Mouse (Mus musculus) retina, embryonic 14.5 days (tissue): ENCODE results near the gene Sprr2j-ps.

Source experiments
- DNase-seq: peaks from one replicate; pipeline ENCODE4 v3.0.0-alpha.2; 2015; ENCODE audit warnings: low spot score

The Sprr2j-ps gene

DNA sequence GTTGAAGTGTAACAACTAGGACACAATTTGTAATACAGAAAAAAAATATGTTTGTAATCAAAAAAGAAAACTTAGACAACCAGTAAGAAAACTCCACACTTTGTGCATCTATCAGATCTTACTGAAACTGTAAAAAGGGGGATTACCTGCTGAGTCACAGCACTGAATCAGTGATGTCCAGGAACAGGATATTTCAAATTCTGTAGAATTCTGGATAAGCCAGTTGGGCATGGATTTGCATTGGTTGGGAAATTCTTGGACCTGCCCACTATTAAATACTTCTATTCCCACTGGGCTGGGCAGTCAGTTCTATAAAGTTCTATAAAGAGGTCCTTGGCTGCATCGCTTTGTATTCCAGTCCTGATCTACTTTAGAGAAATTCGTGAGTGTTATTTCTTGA, at the start of gene Sprr2j-ps:
Gene Sprr2j-ps (plus strand): TSS at position 301 of the 400 bp plus-strand sequence.
- no peak for DNase-seq

DNA sequence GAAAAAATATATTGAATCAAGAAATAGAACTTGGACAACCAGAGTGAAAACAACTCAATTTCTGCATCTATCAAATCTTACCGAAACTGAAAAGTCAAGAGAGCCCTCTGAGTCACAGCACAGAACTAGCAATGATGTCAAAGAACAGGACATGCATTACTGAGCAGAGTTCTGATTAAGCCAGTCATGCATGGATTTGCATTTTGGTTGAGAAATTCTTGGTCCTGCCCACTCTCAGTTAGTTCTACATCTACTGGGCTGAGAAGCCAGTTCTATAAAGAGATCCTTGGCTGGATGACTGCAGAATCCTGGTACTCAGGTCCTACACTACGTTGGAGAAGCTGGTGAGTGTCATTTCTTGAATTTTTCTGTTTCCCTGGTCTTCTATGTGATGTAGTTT, 44.3 kb upstream of the Sprr2j-ps start:
- DNase-seq, result no peak

DNA sequence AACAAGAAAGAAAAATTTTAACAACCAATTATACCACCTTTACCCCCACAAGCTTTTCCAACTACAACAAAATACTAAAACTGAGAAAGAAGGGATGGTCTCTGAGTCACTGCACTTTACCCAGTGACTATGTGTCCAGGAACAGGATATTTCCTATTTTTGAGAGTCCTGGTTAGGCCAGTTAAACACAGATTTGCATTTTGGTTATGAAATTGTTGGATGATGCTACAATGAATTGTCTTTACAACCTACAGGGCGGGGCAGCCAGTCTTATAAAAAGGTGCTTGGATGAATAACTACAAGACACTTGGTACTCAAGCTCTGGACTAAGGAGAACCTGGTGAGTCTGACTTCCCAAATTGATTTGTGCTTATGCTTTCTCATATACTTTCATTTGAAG, 32.5 kb upstream of the Sprr2j-ps start, which contains the start of gene Sprr2h:
Gene Sprr2h (plus strand): TSS at position 301 of the 400 bp plus-strand sequence.
- DNase-seq, result no peak

DNA sequence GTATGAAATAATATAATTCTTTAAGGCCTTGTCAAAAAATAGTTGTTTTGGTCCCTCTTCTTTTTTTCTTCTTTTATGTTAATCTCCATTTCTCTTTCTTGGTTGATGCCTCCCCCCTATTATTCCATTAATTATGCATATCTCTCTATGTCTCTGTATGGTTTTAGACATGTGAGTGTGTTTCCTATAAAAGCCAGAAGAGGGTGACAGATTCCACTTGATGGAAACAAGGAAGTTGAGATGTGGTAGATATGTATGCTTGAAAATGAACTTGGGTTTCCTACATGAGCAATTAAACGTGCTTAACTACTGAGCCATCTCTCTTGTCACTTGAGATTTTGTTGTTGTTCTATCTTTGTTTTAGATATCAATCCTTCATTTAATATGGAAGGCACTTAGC, 23.6 kb upstream of the Sprr2j-ps start:
- DNase-seq, result peak; percentile 2

- DNase-seq, result no peak
These were observed 10.2 kb upstream of the Sprr2j-ps start, which contains the start of gene Sprr2i for GRCm38 (mm10) chr3:92407691-92408090. TSS of gene Sprr2i (plus strand) at chr3:92407991.

GRCm38 (mm10) chr3:92429323-92429722, 11.4 kb downstream of the Sprr2j-ps start, which contains the start of gene Gm9774:
TSS of gene Gm9774 (minus strand) at chr3:92429423.
- DNase-seq, result no peak

- no peak for DNase-seq
These were observed 14.4 kb downstream of the Sprr2j-ps start, which contains the start of gene Sprr2k for GRCm38 (mm10) chr3:92432282-92432681. TSS of gene Sprr2k (plus strand) at chr3:92432582.

DNA sequence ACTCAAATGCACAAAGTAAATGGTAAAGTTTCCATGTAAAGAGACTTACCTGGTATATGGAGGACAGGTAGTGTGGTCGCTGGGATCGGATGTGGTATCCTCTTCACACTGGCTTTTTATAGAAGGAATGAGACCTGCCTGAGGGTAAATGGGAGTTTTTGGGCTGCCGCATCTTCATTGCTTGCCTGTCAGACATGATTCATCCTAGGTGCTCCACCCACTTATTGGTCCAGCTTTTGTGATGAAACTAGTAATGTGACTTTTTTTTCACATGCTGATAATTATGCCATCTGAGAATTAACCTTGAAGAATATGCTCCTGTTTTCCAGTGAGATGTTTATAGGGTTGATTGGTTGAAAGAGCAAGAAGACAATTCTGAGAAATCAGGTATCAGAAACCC, 20.8 kb downstream of the Sprr2j-ps start, which contains the start of gene Sprr1b:
Gene Sprr1b (minus strand): TSS at position 101 of the 400 bp plus-strand sequence.
- no peak for DNase-seq

DNA sequence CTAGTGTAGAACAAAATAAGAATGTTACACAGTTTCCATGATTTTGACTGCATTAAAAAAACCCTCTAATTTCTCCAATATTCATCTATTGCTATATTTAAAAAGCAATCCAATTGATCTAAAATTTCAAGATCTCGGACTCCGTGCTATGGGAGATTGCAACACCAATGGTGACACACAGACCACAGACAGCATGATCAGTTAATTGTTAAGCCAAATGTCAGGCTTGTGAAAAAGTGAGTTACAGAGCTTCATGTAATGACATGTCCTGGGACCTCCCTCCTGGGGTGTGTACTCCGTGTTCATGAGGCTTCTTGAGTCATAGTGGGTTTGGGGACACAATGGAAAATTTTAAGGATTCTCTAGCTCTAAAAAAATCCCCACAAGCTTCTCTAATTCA, 22.3 kb downstream of the Sprr2j-ps start:
- no peak for DNase-seq

DNA sequence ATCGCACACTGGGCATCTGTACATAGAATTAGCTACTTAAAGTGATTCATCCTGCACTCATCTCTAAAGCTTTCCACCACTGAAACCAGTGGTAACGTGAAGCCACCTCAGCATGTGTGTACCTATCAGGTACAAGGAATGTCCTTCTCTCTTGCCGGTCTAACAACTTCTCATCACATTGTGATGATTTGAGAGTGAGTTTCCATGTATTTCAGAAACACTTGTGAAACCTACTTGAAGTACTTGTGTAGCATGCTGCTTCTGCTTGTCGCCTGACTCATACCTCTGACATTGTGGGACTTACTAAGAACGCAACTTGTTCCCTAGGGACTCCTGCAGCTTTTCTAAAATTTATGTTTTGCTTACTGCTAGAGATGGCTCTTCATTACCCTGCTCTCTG, 37.3 kb downstream of the Sprr2j-ps start:
- no peak for DNase-seq

DNA sequence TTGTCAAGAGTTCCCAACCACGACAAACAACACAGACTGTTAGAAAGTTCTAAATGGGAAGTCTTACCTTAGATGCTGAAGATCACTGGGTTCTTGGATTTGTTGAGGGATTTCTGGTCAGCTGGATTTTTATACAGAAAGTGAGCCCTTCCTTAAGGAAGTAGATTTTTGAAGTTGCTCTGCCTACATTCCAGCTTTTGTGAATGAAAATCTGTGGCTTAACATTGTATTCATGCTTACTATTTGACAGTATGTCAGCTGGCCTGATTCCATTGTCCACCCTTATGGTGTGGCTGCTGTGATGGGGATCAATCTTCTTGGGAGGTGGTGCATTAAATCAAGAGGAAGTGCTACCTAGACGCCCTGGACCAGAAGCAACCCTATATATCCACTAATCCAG, 40.7 kb downstream of the Sprr2j-ps start, which contains the start of gene Sprr3:
Gene Sprr3 (minus strand): TSS at position 101 of the 400 bp plus-strand sequence.
- no peak for DNase-seq

GRCm38 (mm10) chr3:92466576-92466975, 48.7 kb downstream of the Sprr2j-ps start:
- DNase-seq, result no peak

- no peak for DNase-seq
These were observed 49.5 kb downstream of the Sprr2j-ps start for GRCm38 (mm10) chr3:92467424-92467823.
